Mouse (Mus musculus): ENCODE data around the gene Elovl6.

Elovl6 gene

GRCm38 (mm10) chr3:129532180-129532864, at the start of gene Elovl6:
Gene Elovl6 (plus strand): TSS chr3:129532355.
- peak; percentile 79 for DNase-seq (ENCODE audit: low spot score in 2 of 2)

DNA sequence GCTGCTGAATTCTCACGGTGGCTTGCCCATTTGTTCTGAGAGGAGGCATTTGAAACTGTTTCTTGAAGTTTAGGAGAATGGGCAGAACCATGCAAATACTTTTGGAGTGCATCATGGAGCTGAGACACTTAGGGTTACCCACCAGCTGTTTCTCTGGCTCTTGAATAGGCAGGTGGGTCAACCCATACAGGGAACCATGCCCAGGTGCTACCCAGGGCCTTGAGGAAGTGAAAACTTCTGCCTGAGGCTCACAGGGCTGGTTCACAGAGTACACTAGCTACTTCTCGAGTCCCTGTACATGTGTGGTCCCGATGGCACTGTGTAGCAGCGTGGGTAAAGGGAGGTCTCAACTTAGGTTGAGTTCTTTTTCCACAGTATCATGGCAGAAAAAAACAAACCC, 43.4 kb upstream of the Elovl6 start:
- DNase-seq (ENCODE audit: low spot score in 2 of 2): no peak

- DNase-seq (ENCODE audit: low spot score in 2 of 2): no peak
Measured at GRCm38 (mm10) chr3:129494123-129494522, 38.0 kb upstream of the Elovl6 start.

- DNase-seq (ENCODE audit: low spot score in 2 of 2): no peak
Measured at GRCm38 (mm10) chr3:129494731-129495130, 37.4 kb upstream of the Elovl6 start.

DNA sequence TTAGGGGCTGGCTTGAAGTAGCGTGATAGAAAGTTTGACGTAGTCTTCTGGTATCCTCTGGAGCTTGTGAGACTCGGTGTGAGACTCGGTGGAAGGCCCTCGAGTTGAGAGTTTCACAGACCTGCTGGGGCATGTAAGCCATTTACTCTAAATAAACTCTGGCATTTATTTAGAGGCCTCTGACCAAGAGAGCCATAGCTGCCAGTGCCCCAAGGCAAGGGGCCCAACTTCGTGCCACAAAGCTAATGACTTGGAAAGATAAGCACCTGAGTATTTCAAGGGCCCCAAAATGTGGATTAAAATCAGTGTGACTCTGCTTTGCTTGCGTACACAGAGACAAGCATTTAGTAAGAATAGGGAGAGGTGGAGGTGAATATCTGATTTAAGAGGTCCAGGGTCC, 28.4 kb upstream of the Elovl6 start:
- DNase-seq (ENCODE audit: low spot score in 2 of 2): no peak

DNA sequence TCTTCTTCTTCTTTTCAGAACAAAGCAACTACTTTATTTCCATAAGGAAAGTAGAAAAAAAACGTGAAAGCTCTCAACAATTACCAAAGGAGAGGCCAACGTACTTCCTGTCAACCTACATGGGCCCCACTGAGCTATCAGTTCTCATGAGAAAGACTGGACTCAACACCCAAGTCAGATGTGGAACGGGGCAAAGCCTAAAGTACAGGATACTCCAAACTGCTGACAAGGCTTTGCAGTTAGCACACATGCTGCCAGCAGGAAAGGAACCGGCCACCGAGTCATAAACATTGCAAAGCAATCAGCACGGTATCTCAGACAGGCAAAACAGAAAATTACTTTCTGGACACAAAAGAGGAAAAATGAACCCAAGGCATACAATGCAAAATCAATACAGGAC, 27.2 kb upstream of the Elovl6 start:
- no peak for DNase-seq (ENCODE audit: low spot score in 2 of 2)

- DNase-seq (ENCODE audit: low spot score in 2 of 2): no peak
Measured at GRCm38 (mm10) chr3:129507736-129508135, 24.4 kb upstream of the Elovl6 start.

GRCm38 (mm10) chr3:129508571-129508970, 23.6 kb upstream of the Elovl6 start:
- DNase-seq (ENCODE audit: low spot score in 2 of 2): no peak

GRCm38 (mm10) chr3:129509725-129510124, 22.4 kb upstream of the Elovl6 start:
- no peak for DNase-seq (ENCODE audit: low spot score in 2 of 2)

DNA sequence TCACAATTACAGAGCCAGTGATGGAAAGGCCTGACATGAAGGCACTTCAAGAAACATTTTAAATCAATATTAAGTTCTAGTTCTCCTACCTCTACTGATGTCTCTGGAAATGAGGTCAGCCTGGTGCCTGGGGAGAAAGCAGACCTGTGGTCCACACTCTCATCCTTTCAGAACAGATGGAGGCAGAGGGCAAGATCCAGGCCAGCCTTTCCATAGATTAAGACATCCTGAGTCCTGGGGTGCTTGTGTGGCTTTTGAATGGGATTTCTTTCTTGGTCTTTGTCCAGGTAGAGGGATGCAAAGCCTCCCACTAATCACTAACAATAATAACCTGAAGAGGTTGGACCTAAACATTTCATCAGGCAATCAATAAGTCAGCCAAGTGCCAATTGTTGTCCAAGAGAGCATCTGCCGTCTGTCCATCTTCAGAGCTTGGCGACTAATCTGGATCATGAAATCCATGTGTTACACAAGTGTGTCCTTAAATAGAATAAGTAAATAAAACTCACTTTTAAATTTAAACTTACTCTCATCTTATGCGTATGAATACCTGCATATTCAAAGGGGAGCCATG, 16.2 kb upstream of the Elovl6 start:
- no peak for DNase-seq (ENCODE audit: low spot score in 2 of 2)

GRCm38 (mm10) chr3:129520499-129520898, 11.7 kb upstream of the Elovl6 start:
- DNase-seq (ENCODE audit: low spot score in 2 of 2): no peak

GRCm38 (mm10) chr3:129523456-129524143, 8.6 kb upstream of the Elovl6 start:
- no peak for DNase-seq (ENCODE audit: low spot score in 2 of 2)

- DNase-seq (ENCODE audit: low spot score in 2 of 2): no peak
Measured at GRCm38 (mm10) chr3:129527046-129527445, 5.1 kb upstream of the Elovl6 start.

DNA sequence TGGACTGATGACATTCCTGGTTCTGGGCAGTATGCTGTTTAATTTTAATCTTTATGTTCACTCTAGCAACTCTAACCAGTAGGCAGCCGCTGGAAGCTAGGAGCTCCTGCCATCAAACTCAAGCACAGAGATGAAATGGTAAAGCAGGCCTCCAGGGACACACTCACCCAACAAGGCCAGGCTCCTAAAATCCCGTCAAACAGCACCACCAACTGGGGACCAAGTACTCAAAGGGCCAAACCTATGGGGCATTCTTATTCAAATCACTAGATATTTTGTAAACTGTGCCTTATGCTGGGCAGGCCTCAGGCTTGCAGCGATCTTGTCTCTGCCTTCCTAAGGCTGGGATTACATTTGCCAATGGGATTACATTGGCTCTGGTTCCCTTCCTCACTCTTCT, 2.8 kb upstream of the Elovl6 start:
- DNase-seq (ENCODE audit: low spot score in 2 of 2): no peak

DNA sequence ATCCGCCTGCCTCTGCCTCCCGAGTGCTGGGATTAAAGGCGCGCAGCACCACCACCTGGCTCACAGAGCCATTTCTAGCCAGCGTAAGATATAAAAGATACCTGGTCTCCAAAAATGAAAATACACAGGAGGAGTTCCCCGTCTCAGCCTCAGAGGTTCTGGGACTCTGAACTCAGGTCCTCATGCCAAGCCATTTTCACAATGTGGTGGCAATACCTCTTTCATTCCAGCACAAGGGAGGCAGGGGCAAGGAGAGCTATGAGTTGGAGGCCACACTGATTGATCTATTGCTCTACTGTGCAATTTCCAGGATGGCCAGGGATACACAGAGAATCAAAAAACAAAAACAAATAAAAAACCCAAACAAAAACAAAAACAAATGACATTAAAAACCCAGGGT, 1.7 kb upstream of the Elovl6 start:
- DNase-seq (ENCODE audit: low spot score in 2 of 2): no peak

DNA sequence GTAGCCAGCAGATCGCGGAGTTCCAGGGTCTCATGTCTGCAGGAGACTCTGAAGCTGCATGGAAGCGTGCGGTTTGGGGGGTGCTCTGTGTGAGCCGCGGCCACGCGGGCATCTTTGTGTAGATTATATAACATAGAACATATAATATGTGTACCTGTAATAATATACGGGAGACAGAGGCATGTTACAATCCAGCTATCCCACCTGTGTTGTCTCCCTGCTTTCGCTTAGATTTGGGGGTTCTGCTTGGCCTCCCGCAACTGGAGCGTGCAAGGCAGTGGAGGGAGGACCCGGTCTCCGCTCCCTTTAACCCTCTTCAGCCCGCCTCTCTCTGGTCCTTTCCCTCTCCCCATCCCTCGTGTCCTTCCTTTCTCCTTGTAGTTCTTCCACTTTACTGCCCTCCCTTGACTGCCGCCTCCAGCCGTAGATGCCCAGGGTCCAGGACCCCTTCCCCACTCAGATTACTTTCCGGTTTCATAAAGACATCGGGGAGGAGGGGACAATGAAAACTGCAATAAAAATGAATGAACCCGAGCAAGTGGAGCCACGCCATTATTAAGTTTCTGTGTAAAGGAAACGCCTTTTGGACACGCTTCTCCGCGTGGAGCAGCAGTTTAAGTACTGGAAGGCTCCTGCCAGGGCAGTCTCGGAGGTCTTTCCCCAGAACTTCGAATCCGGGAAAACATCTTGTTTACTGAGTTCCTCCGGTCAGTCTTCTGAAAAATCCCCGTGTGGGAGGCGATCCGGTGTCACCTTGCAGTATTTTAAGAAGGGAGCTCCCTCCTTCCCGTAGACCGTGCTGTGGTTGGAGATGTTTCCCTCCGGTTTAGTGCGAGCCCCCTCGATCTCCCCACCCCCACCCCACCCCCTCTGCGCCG, 949 bp downstream of the Elovl6 start:
- DNase-seq (ENCODE audit: low spot score in 2 of 2): peak; percentile 32 to 48

- peak; percentile 40 to 72 for DNase-seq (ENCODE audit: low spot score in 2 of 2)
Measured at GRCm38 (mm10) chr3:129533743-129534530, 1.8 kb downstream of the Elovl6 start.

DNA sequence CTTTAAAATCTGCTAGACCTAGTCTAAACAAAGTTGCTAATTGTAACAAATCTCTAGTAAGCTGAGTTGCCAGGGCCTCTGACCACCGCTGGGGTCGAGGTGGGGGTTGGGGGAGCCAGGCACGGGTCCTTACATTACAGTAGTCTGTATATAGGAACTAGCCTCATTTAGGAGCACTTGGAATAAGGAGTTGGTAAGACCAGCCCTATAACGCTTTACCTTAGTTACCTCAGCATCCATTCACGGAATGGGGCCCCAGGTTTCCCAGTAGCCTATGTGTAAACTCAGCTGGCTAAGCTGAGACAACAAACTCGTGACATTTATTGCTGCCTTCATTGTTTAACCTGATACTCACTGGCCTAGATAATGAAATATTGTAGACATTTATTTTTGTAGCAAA, 3.3 kb downstream of the Elovl6 start:
- DNase-seq (ENCODE audit: low spot score in 2 of 2): no peak

DNA sequence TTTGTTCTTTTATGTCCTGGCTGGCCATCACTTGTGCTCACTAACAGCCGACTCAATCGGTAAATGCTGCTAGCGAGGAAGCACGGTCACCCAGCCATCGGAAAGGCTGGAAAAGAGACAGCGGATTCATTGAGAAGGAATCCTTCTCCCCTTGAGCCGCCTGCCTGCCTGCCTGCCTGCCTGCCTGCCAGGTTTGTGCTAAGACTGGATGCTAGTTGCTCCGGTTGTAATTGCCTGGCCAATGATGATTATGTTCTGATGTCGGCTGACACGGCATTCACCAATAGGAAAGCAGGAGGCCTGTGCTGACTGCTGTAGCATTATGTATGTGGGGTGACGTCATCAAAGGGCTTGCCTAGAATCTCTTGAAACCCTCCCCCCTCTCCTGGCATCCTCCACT, 4.0 kb downstream of the Elovl6 start:
- DNase-seq (ENCODE audit: low spot score in 2 of 2): peak; percentile 87 to 95

- DNase-seq (ENCODE audit: low spot score in 2 of 2): no peak
Measured at GRCm38 (mm10) chr3:129537954-129538353, 5.8 kb downstream of the Elovl6 start.

GRCm38 (mm10) chr3:129540882-129541281, 8.7 kb downstream of the Elovl6 start:
- no peak for DNase-seq (ENCODE audit: low spot score in 2 of 2)
